Mouse (Mus musculus) adrenal gland, adult (tissue): ENCODE results near the gene Acsf3.

ENCODE experiments used
- DNase-seq, 2 experiments: peaks; one replicate each; pipeline ENCODE4 v3.0.0; 2022 to 2023; ENCODE audit warnings: low spot score in 1 of 2; ENCODE audit not compliant: inconsistent age in 2 of 2

Gene Acsf3

GRCm38 (mm10) chr8:122807907-122808306, 32.6 kb downstream of the Acsf3 start:
- peak in 1 of 2 experiments; percentile 59 for DNase-seq

- DNase-seq = peak; percentile 25 to 71
These were observed 35.1 kb downstream of the Acsf3 start for GRCm38 (mm10) chr8:122810376-122810775.

- no peak for DNase-seq
These were observed 36.7 kb downstream of the Acsf3 start for GRCm38 (mm10) chr8:122811870-122812494.

- no peak for DNase-seq
These were observed 37.4 kb downstream of the Acsf3 start for GRCm38 (mm10) chr8:122812610-122813250.

- DNase-seq = no peak
These were observed 39.3 kb downstream of the Acsf3 start for GRCm38 (mm10) chr8:122814608-122815007.

GRCm38 (mm10) chr8:122816965-122817364, 41.7 kb downstream of the Acsf3 start:
- DNase-seq = no peak

- DNase-seq = no peak
These were observed 42.6 kb downstream of the Acsf3 start for GRCm38 (mm10) chr8:122817724-122818496.

- DNase-seq = no peak
These were observed 44.5 kb downstream of the Acsf3 start for GRCm38 (mm10) chr8:122819776-122820175.

- no peak for DNase-seq
These were observed 49.3 kb downstream of the Acsf3 start for GRCm38 (mm10) chr8:122824571-122824970.

GRCm38 (mm10) chr8:122824986-122825385, 49.7 kb downstream of the Acsf3 start:
- DNase-seq = no peak

GRCm38 (mm10) chr8:122825408-122825807, 50.1 kb downstream of the Acsf3 start:
- DNase-seq = no peak

- no peak for DNase-seq
These were observed 54.1 kb downstream of the Acsf3 start for GRCm38 (mm10) chr8:122829396-122829795.

- DNase-seq = peak; percentile 89 to 97
These were observed 55.2 kb downstream of the Acsf3 start for GRCm38 (mm10) chr8:122830349-122831061.

GRCm38 (mm10) chr8:122834416-122834815, 59.1 kb downstream of the Acsf3 start:
- DNase-seq = no peak

GRCm38 (mm10) chr8:122834971-122835370, 59.7 kb downstream of the Acsf3 start:
- DNase-seq = peak; percentile 79 to 92

- no peak for DNase-seq
These were observed 60.9 kb downstream of the Acsf3 start for GRCm38 (mm10) chr8:122836199-122836598.

- DNase-seq = no peak
These were observed 61.4 kb downstream of the Acsf3 start for GRCm38 (mm10) chr8:122836696-122837095.

GRCm38 (mm10) chr8:122844161-122844560, 68.9 kb downstream of the Acsf3 start:
- DNase-seq = no peak

GRCm38 (mm10) chr8:122845662-122846061, 70.4 kb downstream of the Acsf3 start:
- DNase-seq = peak in 1 of 2 experiments; percentile 42

GRCm38 (mm10) chr8:122847829-122848561, 72.7 kb downstream of the Acsf3 start, which contains the start of gene Cdh15:
Gene Cdh15 (plus strand): TSS chr8:122847966.
- peak; percentile 35 to 73 for DNase-seq
